Mouse (Mus musculus) heart, adult 2 months (tissue): Measurements from ENCODE around the gene Me1. TPM values are rescaled to one million over a fixed set of nuclear protein-coding genes. Genes with fewer than 3 reads are reported as not detected.

ENCODE experiments used
- DNase-seq, 2 experiments: peaks; one replicate each; pipeline ENCODE4 v3.0.0; 2021
- H3K27ac ChIP-seq: fragments of 200-600 bp; 2 replicates; pipeline ENCODE4 v1.8.1; 2022
- H3K27me3 ChIP-seq: fragments of 200-500 bp; 2 replicates; pipeline ENCODE4 v1.6.1; 2012; ENCODE audit warnings: mild to moderate bottlenecking, low read length, inconsistent platforms, mixed read lengths; ENCODE audit not compliant: control insufficient read depth, insufficient read depth
- H3K36me3 ChIP-seq: fragments of 200-500 bp; 2 replicates; pipeline ENCODE4 v1.6.1; 2012; ENCODE audit warnings: low read length, inconsistent platforms; ENCODE audit not compliant: control insufficient read depth, insufficient read depth
- H3K4me1 ChIP-seq: fragments of 200-500 bp; 2 replicates; pipeline ENCODE4 v1.6.1; 2011; ENCODE audit warnings: low read length; ENCODE audit not compliant: control insufficient read depth, insufficient read depth
- H3K4me3 ChIP-seq: fragments of 200-600 bp; 2 replicates; pipeline ENCODE4 v1.8.1; 2022
- H3K79me2 ChIP-seq: fragments of 200-500 bp; replicated peaks from 2 replicates; pipeline ENCODE4 v1.6.1; 2012; ENCODE audit warnings: mild to moderate bottlenecking, inconsistent platforms, low read length, moderate library complexity, mixed read lengths; ENCODE audit not compliant: control insufficient read depth, insufficient read depth
- H3K9ac ChIP-seq: fragments of 200-500 bp; 2 replicates; pipeline ENCODE4 v1.6.1; 2012; ENCODE audit warnings: low read depth, mild to moderate bottlenecking, control low read depth, inconsistent platforms, low read length, mixed read lengths
- CTCF ChIP-seq: fragments of 200-600 bp; IDR thresholded peaks from 2 replicates; pipeline ENCODE4 v1.8.1; 2022; ENCODE audit warnings: antibody characterized with exemption, mild to moderate bottlenecking, moderate library complexity
- EP300 ChIP-seq: fragments of 200-500 bp; IDR thresholded peaks from 2 replicates; pipeline ENCODE4 v1.6.1; 2011; ENCODE audit warnings: low read depth, low read length, control low read depth; ENCODE audit not compliant: insufficient read depth
- POLR2A ChIP-seq: fragments of 200-500 bp; IDR thresholded peaks from 2 replicates; pipeline ENCODE4 v1.6.1; 2011; ENCODE audit warnings: mild to moderate bottlenecking, low read depth, low read length, control low read depth; ENCODE audit not compliant: insufficient read depth
- WGBS: fragments of 180-500 bp; shearing (Covaris S2); methylation state at CpG from one replicate; pipeline ENCODE4 v1.1.7; 2018; 5-methylcytosine and 5-hydroxymethylcytosine counted together
- intact Hi-C: fragments of 180-260 bp; cut with DNase I; formaldehyde crosslinking; loops from one replicate; pipeline ENCODE4 v1.15.1; 2025
- polyA plus RNA-seq: library from polyadenylated mRNA; depleted of rRNA; stranded (reverse); fragments of >200 nt; gene quantifications from 2 replicates; pipeline ENCODE4 v1.2.3, GENCODE M21; 2012
- total RNA-seq, 2 experiments: library from RNA; stranded (reverse); gene quantifications; 2 replicates each; pipeline ENCODE4 v1.2.3; 2021

The Me1 gene
- total and polyA plus RNA-seq, 3 experiments = 67.1 to 110 (median 100.0) TPM

DNA sequence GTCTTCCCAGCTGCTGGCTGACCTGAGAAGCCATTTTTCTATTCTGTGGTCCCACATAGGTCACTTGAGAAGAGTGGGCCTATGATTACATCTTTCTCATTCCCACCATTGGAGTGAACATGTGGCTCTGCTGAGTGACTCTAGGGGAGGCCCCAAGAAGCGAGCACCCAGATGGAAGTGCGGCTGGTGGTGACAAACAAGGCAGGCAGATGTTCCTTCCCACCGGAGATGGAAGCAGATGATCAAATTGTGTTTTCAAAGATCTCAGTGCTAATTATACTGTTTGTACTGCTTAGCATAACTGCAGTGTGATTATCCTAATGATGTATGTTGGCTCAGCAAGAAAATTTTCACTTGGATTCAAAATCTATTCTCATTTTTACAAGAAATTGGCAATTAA, 18.3 kb upstream of the Me1 start:
- Histone ChIP-seq H3K4me3 (no peak overlapping the region), H3K27ac (no peak overlapping the region), H3K27me3 (no peaks in the 10 kb centered on the region), H3K36me3 (no peaks in the 10 kb centered on the region), H3K4me1 (no peaks in the 10 kb centered on the region), H3K79me2 (no peaks in the 10 kb centered on the region), H3K9ac (no peak overlapping the region)
- TF ChIP-seq POLR2A (no peak), EP300 (no peak), CTCF (no peak)
- intact Hi-C loops = no loop called here
- WGBS = 92% methylated on average over 3 of the region's 3 CpGs
- DNase-seq = no peak

DNA sequence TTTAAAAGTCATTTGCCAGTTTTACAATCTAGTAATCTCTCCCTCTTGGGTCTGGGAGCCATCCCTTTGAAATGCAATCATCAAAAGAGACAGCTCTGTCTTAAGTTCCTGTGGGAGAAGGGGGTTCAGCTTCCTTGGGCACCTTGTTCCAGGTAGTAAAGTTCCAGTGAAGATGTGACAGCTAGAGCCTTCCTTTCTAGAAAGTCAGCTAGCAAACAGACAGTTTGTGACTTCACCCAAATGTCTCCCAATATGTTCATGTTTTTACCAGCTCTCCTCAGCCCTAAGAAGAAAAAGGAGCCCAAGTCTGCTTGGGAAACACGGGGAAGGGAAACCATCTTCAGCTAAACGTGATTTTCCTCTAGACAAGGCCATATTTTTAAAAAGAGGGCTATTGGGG, 16.9 kb upstream of the Me1 start:
- Histone ChIP-seq H3K27me3 (no peaks in the 10 kb centered on the region), H3K4me3 (no peak overlapping the region), H3K36me3 (no peaks in the 10 kb centered on the region), H3K27ac (no peak overlapping the region), H3K4me1 (no peaks in the 10 kb centered on the region), H3K9ac (no peak overlapping the region), H3K79me2 (no peaks in the 10 kb centered on the region)
- intact Hi-C loops = no loop called here
- DNase-seq = no peak
- TF ChIP-seq CTCF (no peak), POLR2A (no peak), EP300 (no peak)
- 70% methylated on average over 2 of the region's 2 CpGs for WGBS

DNA sequence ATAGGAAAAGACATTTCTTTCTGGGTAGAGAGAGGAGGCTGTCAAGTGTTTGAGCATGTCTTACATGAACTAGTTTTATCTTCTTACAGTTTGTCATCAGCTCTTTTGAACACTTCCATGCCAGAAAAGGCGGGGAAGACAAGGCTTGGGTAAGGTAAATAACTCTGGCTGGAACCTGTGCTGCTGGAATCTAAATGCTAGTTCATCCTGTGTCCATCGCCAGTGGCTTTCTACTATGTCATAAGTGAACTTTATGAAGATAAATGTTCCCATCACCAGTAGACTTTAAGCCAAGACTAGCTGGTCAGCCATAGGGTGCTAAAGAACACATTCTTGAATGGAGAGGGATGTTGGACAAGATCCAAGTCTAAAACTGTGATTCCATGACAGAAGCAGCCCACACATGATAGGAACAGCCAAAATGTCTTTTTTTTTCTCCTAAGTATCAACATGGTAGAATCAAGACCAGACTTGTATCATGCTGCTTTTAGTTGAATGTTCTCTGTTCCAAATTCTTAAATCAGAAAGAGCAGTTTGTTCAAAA, 14.4 kb upstream of the Me1 start:
- Histone ChIP-seq H3K27ac (no peak overlapping the region), H3K4me3 (no peak overlapping the region), H3K79me2 (no peaks in the 10 kb centered on the region), H3K9ac (no peak overlapping the region), H3K4me1 (no peaks in the 10 kb centered on the region), H3K27me3 (no peaks in the 10 kb centered on the region), H3K36me3 (no peaks in the 10 kb centered on the region)
- no peak for DNase-seq
- WGBS = 71% methylated on average over 2 of the region's 2 CpGs
- intact Hi-C loops = no loop called here
- TF ChIP-seq POLR2A = no peak
- no peak for TF ChIP-seq CTCF
- no peak for TF ChIP-seq EP300

DNA sequence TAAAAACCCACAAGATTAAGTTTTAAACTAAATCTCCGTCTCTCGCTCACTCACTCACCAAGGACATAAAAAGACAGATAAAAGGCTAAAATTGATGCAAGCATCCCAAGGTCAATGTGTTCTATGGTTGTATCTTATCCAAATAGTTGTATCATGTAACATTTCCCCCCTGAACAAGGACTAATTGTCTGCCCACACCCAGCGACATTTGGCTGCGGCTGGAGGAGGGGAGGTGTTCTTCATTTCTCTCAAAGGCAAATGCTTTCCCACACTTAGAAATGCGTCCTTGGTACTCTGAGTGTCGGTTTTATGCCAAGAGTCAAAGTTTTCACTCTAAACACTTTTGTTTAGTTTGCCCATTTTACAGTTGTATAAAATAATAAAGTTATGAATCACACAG, 13.2 kb upstream of the Me1 start:
- H3K4me3 ChIP-seq = no peak overlapping the region
- H3K9ac ChIP-seq = no peak overlapping the region
- H3K36me3 ChIP-seq = no peaks in the 10 kb centered on the region
- no peaks in the 10 kb centered on the region for H3K27me3 ChIP-seq
- no peaks in the 10 kb centered on the region for H3K79me2 ChIP-seq
- intact Hi-C loops = no loop called here
- no peaks in the 10 kb centered on the region for H3K4me1 ChIP-seq
- WGBS = 54% methylated on average over 6 of the region's 6 CpGs
- H3K27ac ChIP-seq = no peak overlapping the region
- DNase-seq = no peak
- no peak for TF ChIP-seq CTCF
- TF ChIP-seq EP300 = no peak
- TF ChIP-seq POLR2A = no peak

DNA sequence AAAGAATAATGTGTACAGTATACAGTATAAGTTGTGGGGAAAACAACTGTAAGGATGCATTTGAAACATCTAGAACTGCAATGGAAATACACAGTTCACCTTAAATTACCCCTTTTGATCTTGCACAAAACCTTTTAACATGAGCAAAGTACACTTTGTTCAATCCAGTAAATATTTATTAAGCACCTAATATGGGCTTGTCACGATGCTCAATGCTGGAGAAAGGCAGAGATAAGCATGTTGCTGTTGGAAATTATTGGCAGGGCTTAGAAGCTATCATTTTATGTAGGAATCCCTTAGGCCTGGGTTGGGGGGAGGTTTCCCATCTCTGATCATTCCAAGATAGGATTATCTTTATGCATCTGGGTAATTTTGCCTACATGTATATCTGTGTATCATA, 11.7 kb upstream of the Me1 start:
- H3K79me2 ChIP-seq = no peaks in the 10 kb centered on the region
- TF ChIP-seq EP300 = no peak
- TF ChIP-seq CTCF = no peak
- TF ChIP-seq POLR2A = no peak

DNA sequence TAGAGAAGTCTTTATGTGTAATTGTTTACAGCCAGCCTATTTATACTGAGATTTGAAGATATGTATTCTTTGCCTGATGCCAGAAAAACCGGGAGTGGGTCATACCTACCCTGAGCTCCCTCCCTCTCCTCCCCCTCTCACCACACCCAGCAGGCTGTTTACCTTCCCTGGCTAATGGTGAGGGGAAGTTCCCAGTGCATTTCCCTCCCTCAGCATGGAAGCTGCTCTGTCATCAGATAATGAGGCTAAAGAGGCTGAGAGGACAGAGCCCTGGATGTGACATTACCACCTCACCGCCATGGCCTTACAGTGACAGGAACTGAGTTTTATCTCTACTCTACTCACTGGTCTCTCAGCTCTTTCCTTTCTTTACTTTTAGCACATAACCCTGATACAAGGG, 6.1 kb upstream of the Me1 start:
- WGBS = 22% methylated on average over 2 of the region's 2 CpGs
- Histone ChIP-seq H3K27me3 (no peaks in the 10 kb centered on the region), H3K4me3 (no peak overlapping the region), H3K9ac (no peak overlapping the region), H3K27ac (no peak overlapping the region), H3K4me1 (no peaks in the 10 kb centered on the region), H3K79me2 (no peaks in the 10 kb centered on the region), H3K36me3 (no peaks in the 10 kb centered on the region)
- intact Hi-C loops = no loop called here
- no peak for TF ChIP-seq EP300
- TF ChIP-seq CTCF = no peak
- TF ChIP-seq POLR2A = no peak
- no peak for DNase-seq

More for the DNA sequence above, 11.7 kb upstream of the Me1 start:
- intact Hi-C loops = no loop called here
- Histone ChIP-seq H3K36me3 (no peaks in the 10 kb centered on the region), H3K27ac (no peak overlapping the region), H3K9ac (no peak overlapping the region), H3K27me3 (no peaks in the 10 kb centered on the region), H3K4me3 (no peak overlapping the region), H3K4me1 (no peaks in the 10 kb centered on the region)
- no peak for DNase-seq
- 69% methylated on average over 1 of the region's 1 CpGs for WGBS
